Mouse (Mus musculus): ENCODE data around the gene Mep1a. TPM values are rescaled to one million over a fixed set of nuclear protein-coding genes. Genes with fewer than 3 reads are reported as not detected.

Gene Mep1a
- under 1 TPM in 1 of 2 experiments, not detected in 1; 0.06 TPM for polyA plus RNA-seq (2017; shearing (Covaris generic))

GRCm38 (mm10) chr17:43502592-43502991 is at the start of gene Mep1a:
TSS of gene Mep1a (minus strand) at chr17:43502812.

GRCm38 (mm10) chr17:43543539-43543938 is 40.9 kb upstream of the Mep1a start, which contains the start of gene Ankrd66:
TSS of gene Ankrd66 (minus strand) at chr17:43543639.

Other genes starting within 250 kb of the Mep1a start
- gene Adgrf1, start 232.5 kb downstream of the Mep1a start, polyA plus RNA-seq (2017; shearing (Covaris generic)): not detected
- gene Adgrf5, start 142.4 kb downstream of the Mep1a start, polyA plus RNA-seq (2017; shearing (Covaris generic)): under 1 TPM in 1 of 2 experiments, not detected in 1; 0.09 TPM
- not detected for gene Ankrd66, start 40.8 kb upstream of the Mep1a start, polyA plus RNA-seq (2017; shearing (Covaris generic))
- gene Pla2g7, start 65.3 kb upstream of the Mep1a start, polyA plus RNA-seq (2017; shearing (Covaris generic)): 10 to 100 TPM in 1 of 2 experiments, 1 to 10 TPM in 1; 1.4 to 13.2 TPM
- gene Tdrd6, start 127.5 kb upstream of the Mep1a start, polyA plus RNA-seq (2017; shearing (Covaris generic)): under 1 TPM in 1 of 2 experiments, not detected in 1; 0.07 TPM
- gene Slc25a27, start 164.4 kb upstream of the Mep1a start, polyA plus RNA-seq (2017; shearing (Covaris generic)): 1 to 10 TPM; 4.4 to 7.0 TPM
- under 1 TPM; 0.39 to 0.61 TPM for gene Cyp39a1, start 164.6 kb upstream of the Mep1a start, polyA plus RNA-seq (2017; shearing (Covaris generic))